Mouse (Mus musculus) erythroid progenitor cell, adult 5-6 weeks (primary cell): Measurements from ENCODE around the gene Smyd5. TPM values are rescaled to one million over a fixed set of nuclear protein-coding genes. Genes with fewer than 3 reads are reported as not detected.

Source experiments
- ATAC-seq: replicated peaks from 2 replicates; pipeline ENCODE4 v1.8.0; 2016; ENCODE audit warnings: moderate number of reproducible peaks, mild to moderate bottlenecking, moderate TSS enrichment, inconsistent platforms; ENCODE audit not compliant: poor library complexity, low FRiP score, severe bottlenecking
- total RNA-seq, 2 experiments: library from RNA; stranded (forward) in 1 of 2; stranded (reverse) in 1 of 2; fragments of 150-400 nt in 1 of 2; fragments of 186-747, 209-891 nt in 1 of 2; gene quantifications; 2 replicates each; pipeline versions ENCODE4 v1.2.3 to v1.2.4; 2015 to 2017; ENCODE audit warnings: low replicate concordance in 2 of 2

The Smyd5 gene
- total RNA-seq, 2 experiments from 2014 or later, result 6.2 to 6.7 TPM

GRCm38 (mm10) chr6:85483843-85484721, 52.3 kb downstream of the Smyd5 start:
- ATAC-seq, result no peak

DNA sequence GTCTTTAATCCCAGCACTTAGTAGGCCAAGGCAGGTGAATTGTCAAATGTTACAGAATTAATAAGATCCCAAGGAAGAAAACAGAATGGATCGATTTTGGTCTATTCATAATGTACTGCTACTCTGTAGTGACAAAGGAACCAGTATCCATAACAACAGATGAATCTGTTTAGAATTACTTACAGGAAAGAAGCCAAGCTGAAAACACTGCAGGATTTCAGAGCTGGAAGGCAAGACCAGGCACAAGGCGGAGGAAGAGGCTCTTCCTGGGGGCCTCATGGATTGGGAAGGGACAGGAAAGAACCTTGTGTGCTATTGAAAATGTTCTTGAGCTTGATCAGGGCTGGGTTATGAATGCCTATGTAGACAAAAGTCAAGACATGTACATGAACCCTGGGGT, 53.9 kb downstream of the Smyd5 start:
- no peak for ATAC-seq

- no peak for ATAC-seq
Observed at GRCm38 (mm10) chr6:85488510-85488909, 56.7 kb downstream of the Smyd5 start.

- no peak for ATAC-seq
Observed at GRCm38 (mm10) chr6:85489717-85490116, 57.9 kb downstream of the Smyd5 start.

DNA sequence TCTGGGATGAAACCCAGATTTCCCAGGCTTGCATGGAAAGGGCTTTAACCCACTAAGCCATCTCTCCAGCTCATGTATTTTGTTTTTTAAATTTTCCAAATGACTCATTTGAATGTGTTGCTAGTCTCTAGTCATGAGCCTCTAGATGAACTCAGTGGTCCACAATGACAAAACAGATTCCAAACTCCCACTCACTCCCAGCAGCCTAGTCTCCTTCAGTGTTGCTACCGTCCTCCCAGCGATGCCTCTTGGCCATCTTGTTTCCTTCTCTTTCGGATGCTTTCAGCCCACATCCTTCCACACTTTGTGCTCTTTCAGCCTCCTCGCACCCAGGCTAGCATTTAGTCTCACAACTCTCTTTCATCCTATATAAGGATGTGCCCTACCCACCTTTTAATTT, 58.5 kb downstream of the Smyd5 start:
- ATAC-seq, result no peak

DNA sequence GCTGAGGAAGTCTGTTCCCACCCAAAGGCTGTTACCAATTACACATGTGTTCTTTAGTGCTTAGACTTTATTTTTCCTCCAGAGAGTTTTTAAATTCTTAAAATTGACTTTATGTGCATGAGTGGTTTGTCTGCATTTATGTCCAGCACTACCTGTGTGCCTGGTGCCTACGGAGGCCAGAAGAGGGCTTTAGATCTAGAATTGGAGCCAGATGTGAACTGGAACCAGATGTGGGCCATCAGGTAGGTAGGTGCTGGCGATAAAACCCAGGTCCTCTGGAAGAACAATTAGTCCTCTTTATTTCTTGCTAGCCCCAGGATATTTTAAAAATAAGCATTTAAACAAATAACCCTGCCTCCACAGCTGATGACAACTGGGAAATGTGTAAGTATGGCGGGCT, 59.8 kb downstream of the Smyd5 start:
- ATAC-seq, result no peak

Other genes starting within 250 kb of the Smyd5 start
- not detected in 2 replicates for gene Emx1, start 244.6 kb upstream of the Smyd5 start, total RNA-seq (2015; ENCODE audit: low replicate concordance)
- not detected in 2 replicates for gene Emx1, start 244.6 kb upstream of the Smyd5 start, total RNA-seq (2017; ENCODE audit: low replicate concordance)
- gene Sfxn5, start 98.6 kb upstream of the Smyd5 start, total RNA-seq (2015; ENCODE audit: low replicate concordance), result 0.72 and 0.84 TPM in 2 replicates
- 1.2 and 1.7 TPM in 2 replicates for gene Sfxn5, start 98.6 kb upstream of the Smyd5 start, total RNA-seq (2017; ENCODE audit: low replicate concordance)
- gene Rab11fip5, start 57.4 kb upstream of the Smyd5 start, total RNA-seq (2015; ENCODE audit: low replicate concordance), result 0.36 and 0.84 TPM in 2 replicates
- gene Rab11fip5, start 57.4 kb upstream of the Smyd5 start, total RNA-seq (2017; ENCODE audit: low replicate concordance), result 3.6 TPM in 1 of 2 replicates, not detected in the other
- gene Noto, start 8.1 kb upstream of the Smyd5 start, total RNA-seq (2015; ENCODE audit: low replicate concordance), result not detected in 2 replicates
- not detected in 2 replicates for gene Noto, start 8.1 kb upstream of the Smyd5 start, total RNA-seq (2017; ENCODE audit: low replicate concordance)
- 97.7 and 102 TPM in 2 replicates for gene Cct7, start 19.5 kb downstream of the Smyd5 start, total RNA-seq (2015; ENCODE audit: low replicate concordance)
- 82.3 and 112 TPM in 2 replicates for gene Cct7, start 19.5 kb downstream of the Smyd5 start, total RNA-seq (2017; ENCODE audit: low replicate concordance)
- gene Pradc1, start 20.0 kb downstream of the Smyd5 start, total RNA-seq (2015; ENCODE audit: low replicate concordance), result 17.7 and 18.9 TPM in 2 replicates
- 1.4 and 3.1 TPM in 2 replicates for gene Pradc1, start 20.0 kb downstream of the Smyd5 start, total RNA-seq (2017; ENCODE audit: low replicate concordance)
- not detected in 2 replicates for gene Fbxo41, start 71.0 kb downstream of the Smyd5 start, total RNA-seq (2015; ENCODE audit: low replicate concordance)
- gene Fbxo41, start 71.0 kb downstream of the Smyd5 start, total RNA-seq (2017; ENCODE audit: low replicate concordance), result not detected in 2 replicates
- gene Egr4, start 81.6 kb downstream of the Smyd5 start, total RNA-seq (2015; ENCODE audit: low replicate concordance), result not detected in 2 replicates
- gene Egr4, start 81.6 kb downstream of the Smyd5 start, total RNA-seq (2017; ENCODE audit: low replicate concordance), result not detected in 2 replicates
- 50.7 and 50.8 TPM in 2 replicates for gene Alms1, start 155.5 kb downstream of the Smyd5 start, total RNA-seq (2015; ENCODE audit: low replicate concordance)
- 66.1 and 66.9 TPM in 2 replicates for gene Alms1, start 155.5 kb downstream of the Smyd5 start, total RNA-seq (2017; ENCODE audit: low replicate concordance)